Mouse (Mus musculus) macrophage (primary cell): ENCODE results near the gene Pnpla6. TPM values are rescaled to one million over a fixed set of nuclear protein-coding genes. Genes with fewer than 3 reads are reported as not detected.

Experiments used
- H3K27ac ChIP-seq: fragments of 350-480 bp; formaldehyde crosslinking; 2 replicates; pipeline ENCODE4 v1.9.0; 2021
- H3K36me3 ChIP-seq: fragments of 350-480 bp; formaldehyde crosslinking; 2 replicates; pipeline ENCODE4 v1.9.0; 2021; ENCODE audit errors: inconsistent target
- H3K4me3 ChIP-seq: fragments of 350-480 bp; formaldehyde crosslinking; 2 replicates; pipeline ENCODE4 v1.9.0; 2021; ENCODE audit errors: inconsistent target
- H3K79me2 ChIP-seq: fragments of 350-480 bp; formaldehyde crosslinking; 2 replicates; pipeline ENCODE4 v1.9.0; 2021; ENCODE audit errors: inconsistent target
- WGBS: methylation state at CpG from one replicate; pipeline ENCODE4 v1.1.7; 2026; ENCODE audit warnings: inconsistent platforms; ENCODE audit not compliant: missing documents; 5-methylcytosine and 5-hydroxymethylcytosine counted together
- polyA plus RNA-seq: library from polyadenylated mRNA; stranded (reverse); fragments of 250-400 nt; gene quantifications from 3 replicates; pipeline ENCODE4 v1.2.4, GENCODE M21; 2018; ENCODE audit warnings: inconsistent platforms

Gene Pnpla6
- polyA plus RNA-seq, 1 experiment from 2014 or later: 11.7 TPM

- no peak overlapping the region for H3K4me3 ChIP-seq
Observed at GRCm38 (mm10) chr8:3495578-3496427, 19.4 kb upstream of the Pnpla6 start.

GRCm38 (mm10) chr8:3496428-3496748 is 18.8 kb upstream of the Pnpla6 start:
- H3K36me3 ChIP-seq: peaks cover 6% of the 10 kb centered on the region; the same call in 1 of the 2 replicates
- no peak overlapping the region for H3K27ac ChIP-seq
- H3K4me3 ChIP-seq: no peak overlapping the region
- H3K79me2 ChIP-seq: peaks cover 9% of the 10 kb centered on the region
- 95% methylated on average over 15 of the region's 15 CpGs for WGBS

More at GRCm38 (mm10) chr8:3495578-3496427, 19.4 kb upstream of the Pnpla6 start:
- Histone ChIP-seq H3K27ac (no peak overlapping the region), H3K79me2 (peaks cover 3% of the 10 kb centered on the region), H3K36me3 (peaks cover 6% of the 10 kb centered on the region; the same call in 1 of the 2 replicates)
- 97% methylated on average over 36 of the region's 44 CpGs for WGBS

DNA sequence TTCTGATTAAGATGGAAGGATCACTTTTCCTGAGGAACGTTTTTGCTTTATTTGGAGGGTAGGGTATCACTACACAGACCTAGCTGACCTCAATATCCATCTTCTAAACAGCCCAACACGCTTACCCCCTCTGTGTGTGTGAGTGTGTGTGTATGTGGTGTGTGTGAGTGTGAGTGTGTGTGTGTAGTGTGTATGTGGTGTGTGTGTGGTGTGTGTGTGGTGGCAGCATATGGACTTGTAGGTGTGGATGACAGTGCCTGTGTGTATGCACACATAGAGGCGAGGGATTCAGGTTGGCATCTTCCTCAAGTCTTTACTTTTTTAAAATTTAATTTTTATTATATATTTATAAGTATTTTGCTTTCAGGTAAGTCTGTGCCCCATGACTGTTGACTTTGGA is 16.6 kb upstream of the Pnpla6 start:
- Histone ChIP-seq H3K36me3 (peaks cover 6% of the 10 kb centered on the region; the same call in 1 of the 2 replicates), H3K27ac (no peak overlapping the region), H3K4me3 (no peak overlapping the region), H3K79me2 (peaks cover 31% of the 10 kb centered on the region)
- 94% methylated on average over 2 of the region's 3 CpGs for WGBS

GRCm38 (mm10) chr8:3499751-3500150 is 15.4 kb upstream of the Pnpla6 start:
- Histone ChIP-seq H3K36me3 (peaks cover 6% of the 10 kb centered on the region; the same call in 1 of the 2 replicates), H3K27ac (peak overlapping the region; percentile 71), H3K79me2 (peaks cover 41% of the 10 kb centered on the region), H3K4me3 (peak overlapping the region; percentile 58)
- 2% methylated on average over 8 of the region's 8 CpGs for WGBS

DNA sequence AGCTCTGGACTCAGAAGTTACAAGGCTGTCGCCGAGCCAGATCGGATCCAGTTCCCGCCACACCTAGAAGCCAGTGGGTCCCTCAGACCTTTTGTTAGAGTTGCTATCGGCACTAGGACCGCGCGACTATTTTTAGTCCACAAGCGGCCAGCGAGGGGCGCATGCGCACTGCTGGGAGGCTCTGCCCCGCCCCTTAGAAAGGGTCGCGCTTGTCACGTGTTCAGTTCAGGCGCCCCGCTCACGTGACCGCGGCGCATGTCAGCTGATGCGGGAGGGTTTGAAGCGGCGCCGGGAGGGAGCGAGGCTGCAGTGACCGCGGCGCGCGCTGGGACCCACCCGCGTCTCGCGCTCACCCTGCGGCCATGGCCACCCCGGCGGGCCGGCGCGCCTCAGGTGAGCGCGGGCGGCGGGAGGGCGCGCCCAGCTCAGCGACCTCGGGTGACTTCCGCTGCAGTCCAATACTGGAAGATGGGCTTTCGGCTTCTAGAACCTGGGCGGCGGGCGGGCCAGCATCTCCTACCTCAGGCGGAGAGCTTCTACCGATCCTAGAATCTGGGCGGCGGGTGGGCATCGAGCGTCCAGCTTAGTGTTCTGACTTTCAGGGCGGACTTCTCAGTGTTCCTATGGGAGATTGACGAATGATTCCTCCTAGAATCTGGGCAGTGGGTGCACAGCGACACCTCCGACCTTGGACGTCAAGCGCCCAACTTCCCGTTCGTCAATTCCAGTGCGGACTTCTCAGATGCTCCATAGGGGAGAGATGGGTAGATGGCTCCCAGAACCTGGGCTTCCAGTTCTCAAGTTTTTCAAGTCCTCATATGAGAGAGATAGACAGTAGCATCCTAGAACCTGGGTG is 14.7 kb upstream of the Pnpla6 start, which contains the start of gene Mcoln1:
Mcoln1 (plus strand) TSS at position 223 of the 856 bp plus-strand sequence.
- Histone ChIP-seq H3K4me3 (peak within 1 kb of the TSS; percentile 79), H3K27ac (peak within 1 kb of the TSS; percentile 71), H3K79me2 (peaks cover 46% of the 10 kb centered on the region), H3K36me3 (peaks cover 4% of the 10 kb centered on the region; the same call in 1 of the 2 replicates)
- under 1% methylated on average over 67 of the region's 70 CpGs for WGBS

DNA sequence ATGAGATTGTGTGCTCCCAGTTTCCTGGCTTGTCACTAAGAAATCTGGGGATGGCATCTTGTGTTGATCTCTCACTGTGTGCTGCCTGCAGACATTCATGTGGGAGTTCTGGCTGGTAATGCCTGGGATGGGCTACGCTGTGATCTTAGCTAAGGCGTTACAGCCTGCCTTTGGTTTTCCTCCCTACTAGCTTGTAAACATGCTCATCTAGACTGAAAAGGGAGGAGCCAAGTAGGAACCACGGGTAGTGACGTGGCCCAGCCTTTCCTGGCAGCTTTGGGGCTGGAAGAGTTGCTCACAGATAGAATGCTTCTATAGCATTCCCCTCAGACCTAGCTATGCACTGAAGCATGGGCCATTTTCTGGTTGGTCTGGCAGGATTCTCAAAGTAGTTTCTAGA is 13.0 kb upstream of the Pnpla6 start:
- no peak overlapping the region for H3K4me3 ChIP-seq
- no peak overlapping the region for H3K27ac ChIP-seq

DNA sequence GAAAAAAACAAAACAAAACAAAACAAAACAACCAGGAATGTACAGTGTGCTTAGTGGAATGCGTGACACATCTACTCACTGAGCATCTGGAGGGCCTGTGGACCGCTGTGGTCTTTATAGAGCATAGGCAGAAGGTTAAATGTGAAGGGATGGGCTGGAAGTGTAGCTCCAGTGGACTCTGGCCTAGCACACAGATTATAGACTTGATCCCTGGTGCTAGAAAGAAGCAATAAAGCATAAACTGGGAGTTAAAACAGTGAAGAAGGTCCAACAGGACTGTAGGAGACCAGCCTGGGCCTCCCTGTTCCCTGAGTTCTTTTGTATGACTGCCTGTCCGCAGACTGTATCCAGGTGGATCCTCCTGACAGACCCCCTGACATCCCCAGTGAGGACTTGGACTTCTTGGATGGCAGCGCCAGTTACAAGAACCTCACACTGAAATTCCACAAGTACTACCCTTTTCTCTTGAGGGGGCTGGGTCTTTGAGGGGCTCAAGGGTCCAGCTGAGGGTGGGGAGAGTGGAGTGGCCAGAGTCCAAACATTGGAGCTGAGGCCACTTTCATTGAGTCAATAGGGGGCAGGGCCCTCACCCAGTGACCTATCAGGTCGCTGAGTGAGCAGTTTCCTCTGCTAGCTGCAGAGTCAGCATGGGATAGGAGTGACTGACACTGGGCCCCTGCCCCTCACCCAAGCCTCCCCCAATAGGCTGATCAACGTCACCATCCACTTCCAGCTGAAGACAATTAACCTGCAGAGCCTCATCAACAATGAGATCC is 7.0 kb upstream of the Pnpla6 start:
- Histone ChIP-seq H3K27ac (no peak overlapping the region), H3K4me3 (no peak overlapping the region), H3K79me2 (peaks cover 20% of the 10 kb centered on the region; the same call in 1 of the 2 replicates), H3K36me3 (peaks cover 74% of the 10 kb centered on the region)
- 91% methylated on average over 6 of the region's 6 CpGs for WGBS

More for the DNA sequence above, 13.0 kb upstream of the Pnpla6 start:
- peaks cover 46% of the 10 kb centered on the region for H3K79me2 ChIP-seq
- WGBS: 45% methylated on average over 4 of the region's 4 CpGs
- H3K36me3 ChIP-seq: peaks cover 18% of the 10 kb centered on the region

DNA sequence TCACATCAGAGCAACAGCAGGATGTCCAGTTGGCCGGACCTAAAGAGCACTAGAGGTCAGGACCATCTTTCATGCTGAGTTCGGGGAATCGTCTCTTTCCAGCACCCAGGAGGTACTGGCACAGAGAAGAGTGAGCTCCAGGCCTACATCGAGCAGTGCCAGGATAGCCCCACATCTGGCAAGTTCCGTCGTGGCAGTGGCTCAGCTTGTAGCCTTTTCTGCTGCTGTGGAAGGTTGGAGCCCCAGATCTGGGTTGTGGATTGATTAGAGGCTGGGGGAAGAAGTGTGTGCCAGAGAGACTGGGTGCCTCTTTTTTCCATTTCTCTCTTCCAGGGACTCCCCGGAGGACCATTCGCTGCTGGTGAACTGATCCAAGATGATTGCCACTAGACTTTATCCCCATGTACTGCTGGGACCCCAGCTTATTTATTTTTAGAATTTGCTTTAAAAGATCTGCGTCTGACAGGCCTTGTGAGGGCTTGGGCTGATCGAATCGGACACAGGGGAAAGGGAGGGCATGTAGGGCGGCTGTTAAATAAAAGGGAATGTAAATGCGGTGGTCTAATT is 420 bp upstream of the Pnpla6 start:
- peaks cover 41% of the 10 kb centered on the region for H3K36me3 ChIP-seq
- H3K4me3 ChIP-seq: peak overlapping the region; percentile 89
- no peak overlapping the region for H3K27ac ChIP-seq
- no peaks in the 10 kb centered on the region for H3K79me2 ChIP-seq
- 48% methylated on average over 13 of the region's 13 CpGs for WGBS

GRCm38 (mm10) chr8:3515771-3516417 is 710 bp downstream of the Pnpla6 start:
- Histone ChIP-seq H3K36me3 (peaks cover 33% of the 10 kb centered on the region), H3K27ac (peak overlapping the region; percentile 42), H3K79me2 (no peaks in the 10 kb centered on the region), H3K4me3 (peak overlapping the region; percentile 89)
- WGBS: under 1% methylated on average over 25 of the region's 25 CpGs

- H3K36me3 ChIP-seq: peaks cover 33% of the 10 kb centered on the region
- peak overlapping the region; percentile 42 for H3K27ac ChIP-seq
- H3K4me3 ChIP-seq: peak overlapping the region; percentile 89
- 1% methylated on average over 34 of the region's 36 CpGs for WGBS
- H3K79me2 ChIP-seq: no peaks in the 10 kb centered on the region
Observed at GRCm38 (mm10) chr8:3516450-3517116, 1.4 kb downstream of the Pnpla6 start.

- Histone ChIP-seq H3K27ac (peak overlapping the region; percentile 42), H3K4me3 (peak overlapping the region; percentile 89), H3K36me3 (peaks cover 33% of the 10 kb centered on the region), H3K79me2 (no peaks in the 10 kb centered on the region)
- 13% methylated on average over 16 of the region's 16 CpGs for WGBS
Observed at GRCm38 (mm10) chr8:3517117-3517495, 1.9 kb downstream of the Pnpla6 start.

DNA sequence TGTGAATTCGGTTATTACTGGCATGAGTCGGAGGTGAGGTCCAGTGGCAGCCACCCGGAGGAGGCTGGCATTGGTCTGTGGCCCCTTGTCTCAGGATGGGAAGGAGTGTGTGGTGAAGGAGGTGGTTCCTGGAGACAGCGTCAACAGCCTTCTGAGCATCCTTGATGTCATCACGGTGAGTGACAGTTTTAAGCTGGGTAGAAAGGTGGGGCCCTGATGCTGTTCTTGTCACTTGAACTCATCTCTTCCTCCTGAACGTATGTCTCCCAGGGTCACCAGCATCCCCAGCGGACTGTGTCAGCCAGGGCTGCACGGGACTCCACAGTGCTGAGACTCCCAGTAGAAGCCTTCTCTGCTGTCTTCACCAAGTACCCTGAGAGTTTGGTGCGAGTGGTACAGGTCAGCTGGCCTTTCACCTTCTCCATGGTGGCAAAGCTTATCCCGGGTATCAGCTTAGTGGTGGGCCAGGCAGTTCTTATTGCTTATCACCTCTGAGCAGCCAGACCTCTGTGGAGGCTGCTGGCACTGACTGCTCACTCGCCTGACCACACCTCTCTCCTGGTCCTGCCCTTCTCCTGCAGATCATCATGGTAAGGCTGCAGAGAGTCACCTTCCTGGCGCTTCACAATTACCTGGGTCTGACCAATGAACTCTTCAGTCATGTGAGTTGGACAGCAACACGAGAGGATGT is 7.0 kb downstream of the Pnpla6 start:
- WGBS: 98% methylated on average over 13 of the region's 13 CpGs
- Histone ChIP-seq H3K4me3 (no peak overlapping the region), H3K36me3 (peaks cover 48% of the 10 kb centered on the region)

DNA sequence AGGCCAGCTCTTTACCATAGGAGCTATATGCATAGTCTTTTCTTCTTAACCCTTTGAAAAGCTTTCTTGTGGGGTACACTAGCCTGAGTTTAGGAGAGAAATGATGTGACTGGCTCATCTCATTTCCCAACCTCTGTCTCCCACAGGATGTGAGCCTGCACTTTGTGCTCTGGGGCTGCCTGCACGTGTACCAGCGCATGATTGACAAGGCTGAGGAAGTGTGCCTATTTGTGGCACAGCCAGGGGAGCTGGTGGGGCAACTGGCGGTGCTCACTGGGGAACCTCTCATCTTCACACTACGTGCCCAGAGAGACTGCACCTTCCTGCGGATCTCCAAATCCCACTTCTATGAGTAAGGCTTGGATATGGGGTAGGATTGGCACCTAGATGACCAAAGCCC is 15.6 kb downstream of the Pnpla6 start:
- H3K27ac ChIP-seq: no peak overlapping the region
- 59% methylated on average over 5 of the region's 5 CpGs for WGBS
- peaks cover 33% of the 10 kb centered on the region for H3K36me3 ChIP-seq
- no peaks in the 10 kb centered on the region for H3K79me2 ChIP-seq
- H3K4me3 ChIP-seq: no peak overlapping the region

More for the DNA sequence above, 7.0 kb downstream of the Pnpla6 start:
- H3K79me2 ChIP-seq: no peaks in the 10 kb centered on the region
- H3K27ac ChIP-seq: no peak overlapping the region
